Mouse (Mus musculus) heart, adult 2 months (tissue): ENCODE data around the gene Spock2. TPM values are rescaled to one million over a fixed set of nuclear protein-coding genes. Genes with fewer than 3 reads are reported as not detected.

Experiments
- DNase-seq, 2 experiments: peaks; one replicate each; pipeline ENCODE4 v3.0.0; 2021
- H3K27ac ChIP-seq: fragments of 200-600 bp; 2 replicates; pipeline ENCODE4 v1.8.1; 2022
- H3K27me3 ChIP-seq: fragments of 200-500 bp; 2 replicates; pipeline ENCODE4 v1.6.1; 2012; ENCODE audit warnings: mild to moderate bottlenecking, low read length, inconsistent platforms, mixed read lengths; ENCODE audit not compliant: control insufficient read depth, insufficient read depth
- H3K36me3 ChIP-seq: fragments of 200-500 bp; 2 replicates; pipeline ENCODE4 v1.6.1; 2012; ENCODE audit warnings: low read length, inconsistent platforms; ENCODE audit not compliant: control insufficient read depth, insufficient read depth
- H3K4me1 ChIP-seq: fragments of 200-500 bp; 2 replicates; pipeline ENCODE4 v1.6.1; 2011; ENCODE audit warnings: low read length; ENCODE audit not compliant: control insufficient read depth, insufficient read depth
- H3K4me3 ChIP-seq: fragments of 200-600 bp; 2 replicates; pipeline ENCODE4 v1.8.1; 2022
- H3K79me2 ChIP-seq: fragments of 200-500 bp; replicated peaks from 2 replicates; pipeline ENCODE4 v1.6.1; 2012; ENCODE audit warnings: mild to moderate bottlenecking, inconsistent platforms, low read length, moderate library complexity, mixed read lengths; ENCODE audit not compliant: control insufficient read depth, insufficient read depth
- H3K9ac ChIP-seq: fragments of 200-500 bp; 2 replicates; pipeline ENCODE4 v1.6.1; 2012; ENCODE audit warnings: low read depth, mild to moderate bottlenecking, control low read depth, inconsistent platforms, low read length, mixed read lengths
- CTCF ChIP-seq: fragments of 200-600 bp; IDR thresholded peaks from 2 replicates; pipeline ENCODE4 v1.8.1; 2022; ENCODE audit warnings: antibody characterized with exemption, mild to moderate bottlenecking, moderate library complexity
- EP300 ChIP-seq: fragments of 200-500 bp; IDR thresholded peaks from 2 replicates; pipeline ENCODE4 v1.6.1; 2011; ENCODE audit warnings: low read depth, low read length, control low read depth; ENCODE audit not compliant: insufficient read depth
- POLR2A ChIP-seq: fragments of 200-500 bp; IDR thresholded peaks from 2 replicates; pipeline ENCODE4 v1.6.1; 2011; ENCODE audit warnings: mild to moderate bottlenecking, low read depth, low read length, control low read depth; ENCODE audit not compliant: insufficient read depth
- WGBS: fragments of 180-500 bp; shearing (Covaris S2); methylation state at CpG from one replicate; pipeline ENCODE4 v1.1.7; 2018; 5-methylcytosine and 5-hydroxymethylcytosine counted together
- intact Hi-C: fragments of 180-260 bp; cut with DNase I; formaldehyde crosslinking; loops from one replicate; pipeline ENCODE4 v1.15.1; 2025
- polyA plus RNA-seq: library from polyadenylated mRNA; depleted of rRNA; stranded (reverse); fragments of >200 nt; gene quantifications from 2 replicates; pipeline ENCODE4 v1.2.3, GENCODE M21; 2012
- total RNA-seq, 2 experiments: library from RNA; stranded (reverse); gene quantifications; 2 replicates each; pipeline ENCODE4 v1.2.3; 2021

Spock2 gene
- total and polyA plus RNA-seq, 3 experiments: 8.4 to 21.7 (median 12.2) TPM

GRCm38 (mm10) chr10:60120630-60121029, 14.6 kb downstream of the Spock2 start:
- intact Hi-C loops: no loop called here
- Histone ChIP-seq H3K27me3 (no peaks in the 10 kb centered on the region), H3K4me3 (no peak overlapping the region), H3K79me2 (no peaks in the 10 kb centered on the region), H3K27ac (no peak overlapping the region), H3K36me3 (no peaks in the 10 kb centered on the region), H3K4me1 (no peaks in the 10 kb centered on the region), H3K9ac (no peak overlapping the region)
- no peak for TF ChIP-seq POLR2A
- no peak for TF ChIP-seq CTCF
- no peak for TF ChIP-seq EP300
- DNase-seq: no peak
- 88% methylated on average over 4 of the region's 4 CpGs for WGBS

GRCm38 (mm10) chr10:60124078-60124477, 18.1 kb downstream of the Spock2 start:
- Histone ChIP-seq H3K27ac (no peak overlapping the region), H3K79me2 (no peaks in the 10 kb centered on the region), H3K4me1 (no peaks in the 10 kb centered on the region), H3K36me3 (no peaks in the 10 kb centered on the region), H3K27me3 (no peaks in the 10 kb centered on the region), H3K4me3 (no peak overlapping the region), H3K9ac (no peak overlapping the region)
- WGBS: 66% methylated on average over 6 of the region's 6 CpGs
- no peak for DNase-seq
- intact Hi-C loops: no loop called here
- TF ChIP-seq EP300: no peak
- no peak for TF ChIP-seq POLR2A
- TF ChIP-seq CTCF: peak; percentile 68

DNA sequence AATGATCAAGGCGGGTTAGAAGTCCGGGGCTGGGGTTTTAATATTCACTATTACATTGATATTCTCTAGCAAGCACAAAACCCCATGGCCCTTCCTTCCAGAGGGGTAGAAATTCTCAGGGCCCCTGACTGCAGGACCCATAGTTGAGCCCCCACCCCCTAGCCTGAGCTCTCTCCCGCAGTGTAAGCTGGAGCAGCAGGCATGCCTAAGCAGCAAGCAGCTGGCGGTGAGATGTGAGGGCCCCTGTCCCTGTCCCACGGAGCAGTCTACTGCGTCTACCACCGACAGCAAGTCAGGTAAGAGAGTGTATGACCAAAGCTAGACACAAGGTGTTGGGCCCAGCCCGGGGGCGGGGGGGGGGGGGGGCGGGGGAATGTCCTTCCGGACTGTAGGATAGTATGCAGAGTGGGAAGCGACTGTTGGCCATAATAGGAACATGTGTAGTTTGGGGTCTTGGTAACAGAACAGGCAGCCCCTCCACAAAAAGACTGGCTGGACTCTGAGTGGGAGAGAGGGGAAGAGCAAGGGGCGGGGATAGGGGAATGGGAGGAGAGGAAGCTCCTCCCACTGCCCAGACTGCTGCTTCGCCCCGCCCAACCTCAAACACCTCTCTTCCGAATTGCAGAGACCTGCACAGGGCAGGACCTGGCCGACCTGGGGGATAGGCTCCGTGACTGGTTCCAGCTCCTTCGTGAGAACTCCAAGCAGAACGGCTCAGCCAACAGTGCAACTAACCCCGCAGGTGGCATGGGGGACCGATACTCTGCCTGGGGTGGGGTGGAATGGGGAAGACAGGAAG, 19.7 kb downstream of the Spock2 start:
- H3K27ac ChIP-seq: no peak overlapping the region
- H3K4me1 ChIP-seq: no peaks in the 10 kb centered on the region
- H3K9ac ChIP-seq: no peak overlapping the region
- intact Hi-C loops: no loop called here
- no peaks in the 10 kb centered on the region for H3K36me3 ChIP-seq
- H3K79me2 ChIP-seq: no peaks in the 10 kb centered on the region
- no peaks in the 10 kb centered on the region for H3K27me3 ChIP-seq
- WGBS: 35% methylated on average over 21 of the region's 22 CpGs
- TF ChIP-seq POLR2A (no peak), EP300 (no peak), CTCF (no peak)
- no peak overlapping the region for H3K4me3 ChIP-seq
- DNase-seq: no peak

GRCm38 (mm10) chr10:60128287-60128686, 22.3 kb downstream of the Spock2 start:
- 65% methylated on average over 9 of the region's 9 CpGs for WGBS
- H3K27me3 ChIP-seq: no peaks in the 10 kb centered on the region
- intact Hi-C loops: no loop called here

GRCm38 (mm10) chr10:60130504-60130903, 24.5 kb downstream of the Spock2 start:
- intact Hi-C loops: no loop called here
- Histone ChIP-seq H3K27me3 (no peaks in the 10 kb centered on the region), H3K9ac (no peak overlapping the region), H3K36me3 (no peaks in the 10 kb centered on the region), H3K79me2 (no peaks in the 10 kb centered on the region), H3K4me1 (no peaks in the 10 kb centered on the region), H3K4me3 (no peak overlapping the region), H3K27ac (no peak overlapping the region)
- WGBS: 84% methylated on average over 4 of the region's 4 CpGs
- TF ChIP-seq POLR2A: no peak
- DNase-seq: no peak

More at GRCm38 (mm10) chr10:60128287-60128686, 22.3 kb downstream of the Spock2 start:
- H3K79me2 ChIP-seq: no peaks in the 10 kb centered on the region
- TF ChIP-seq EP300: no peak
- TF ChIP-seq CTCF: no peak
- H3K36me3 ChIP-seq: no peaks in the 10 kb centered on the region
- no peak overlapping the region for H3K9ac ChIP-seq
- H3K4me1 ChIP-seq: no peaks in the 10 kb centered on the region
- no peak overlapping the region for H3K4me3 ChIP-seq
- peak in 1 of 2 experiments; percentile 44 for DNase-seq
- no peak overlapping the region for H3K27ac ChIP-seq

DNA sequence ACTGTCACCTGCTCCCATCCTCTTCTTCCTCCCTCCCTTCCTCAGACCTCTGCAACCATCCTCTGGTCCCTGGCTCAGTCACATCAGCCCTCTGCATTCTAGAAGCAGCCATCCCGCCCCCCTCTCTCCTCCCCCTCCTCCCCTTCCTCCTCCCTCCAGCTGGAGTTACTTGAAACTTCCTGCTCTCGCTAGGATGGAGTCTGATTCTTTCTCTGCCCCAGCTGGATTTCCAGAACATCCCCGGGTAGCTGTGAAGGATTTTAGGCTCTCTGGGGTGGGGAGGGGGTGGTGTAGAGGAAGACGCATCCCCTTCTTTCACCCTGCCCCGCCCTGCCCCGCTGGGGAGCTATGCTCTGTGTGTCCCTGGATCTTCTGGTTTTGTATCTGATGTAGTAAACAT, 27.5 kb downstream of the Spock2 start:
- H3K9ac ChIP-seq: no peak overlapping the region
- 33% methylated on average over 6 of the region's 6 CpGs for WGBS
- H3K79me2 ChIP-seq: no peaks in the 10 kb centered on the region
- H3K4me3 ChIP-seq: no peak overlapping the region
- H3K4me1 ChIP-seq: no peaks in the 10 kb centered on the region; the same call in 1 of the 2 replicates
- H3K27me3 ChIP-seq: no peaks in the 10 kb centered on the region
- no peak for DNase-seq
- no peak for TF ChIP-seq CTCF
- no peak for TF ChIP-seq POLR2A
- TF ChIP-seq EP300: no peak
- H3K36me3 ChIP-seq: no peaks in the 10 kb centered on the region
- intact Hi-C loops: no loop called here
- no peak overlapping the region for H3K27ac ChIP-seq
